9 mouse cellular contexts compared by ENCODE assay signal in the genomic region with DNA sequence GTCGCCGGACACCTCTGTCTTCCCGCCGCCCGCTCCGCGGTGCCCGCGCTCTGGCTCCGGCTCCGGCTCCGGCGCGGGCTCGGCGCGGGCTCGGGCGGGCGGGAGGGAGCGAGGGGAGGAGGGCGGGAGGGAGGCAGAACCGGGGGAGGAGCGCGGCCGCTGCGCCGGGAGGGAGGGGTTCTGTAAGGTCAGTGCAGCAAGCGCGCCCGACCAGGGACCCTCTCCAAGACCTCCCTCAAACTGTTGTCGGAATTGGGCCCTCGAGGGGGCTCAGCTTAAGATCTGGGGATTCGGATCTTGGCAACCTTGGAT. TPM values are rescaled to one million over a fixed set of nuclear protein-coding genes. Genes with fewer than 3 reads are reported as not detected.
DNase-seq lines count a peak whose midpoint lies in the region; ATAC-seq and TF ChIP-seq lines count a peak whose summit lies in the region.
"Had no signal": no experiment of that assay in that cellular context is flagged by ENCODE, and none has a peak within 500 bp of the region (broad histone marks: within the 10 kb centered on the region; RNA-seq: fewer than 3 reads in every experiment).

A gene (minus strand): TSS at position 64 of the 312 bp plus-strand sequence.

- under 1% methylated on average over 26 of the region's 34 CpGs for WGBS in lung, embryonic 14.5 days
- WGBS in embryonic facial prominence, embryonic 10.5 days = under 1% methylated on average over 34 of the region's 34 CpGs
- 0% methylated on average over 26 of the region's 34 CpGs for WGBS in hindbrain, postnatal 0 days
- WGBS in neural tube, embryonic 13.5 days = 0% methylated on average over 33 of the region's 34 CpGs

- H3K4me2 ChIP-seq in lung, embryonic 14.5 days = peak within 1 kb of the TSS; percentile 76
- H3K4me2 ChIP-seq in hindbrain, postnatal 0 days (ENCODE audit: low read depth, low read length) = peak within 1 kb of the TSS; percentile 66
- H3K4me2 ChIP-seq in neural tube, embryonic 13.5 days = peak within 1 kb of the TSS; percentile 65

- H3K9me3 ChIP-seq in lung, embryonic 14.5 days (ENCODE audit: low read depth, low read length) = no peaks in the 10 kb centered on the region
- H3K9me3 ChIP-seq in embryonic facial prominence, embryonic 10.5 days = no peaks in the 10 kb centered on the region
- no peaks in the 10 kb centered on the region for H3K9me3 ChIP-seq in hindbrain, postnatal 0 days (ENCODE audit: low read length)
- no peaks in the 10 kb centered on the region for H3K9me3 ChIP-seq in neural tube, embryonic 13.5 days

- H3K4me1 ChIP-seq in lung, embryonic 14.5 days (ENCODE audit: insufficient read depth) = no peaks in the 10 kb centered on the region
- H3K4me1 ChIP-seq in embryonic facial prominence, embryonic 10.5 days = peaks cover 59% of the 10 kb centered on the region
- H3K4me1 ChIP-seq in hindbrain, postnatal 0 days (ENCODE audit: insufficient read depth, low read length) = peaks cover 11% of the 10 kb centered on the region; the same call in 1 of the 2 replicates
- peaks cover 37% of the 10 kb centered on the region for H3K4me1 ChIP-seq in neural tube, embryonic 13.5 days (replicated peaks)

- peak within 1 kb of the TSS; percentile 13 for H3K9ac ChIP-seq in lung, embryonic 14.5 days
- H3K9ac ChIP-seq in hindbrain, postnatal 0 days (replicated peaks; ENCODE audit: low read length) = peak within 1 kb of the TSS; percentile 47
- H3K9ac ChIP-seq in neural tube, embryonic 13.5 days = peak within 1 kb of the TSS; percentile 66

- TF ChIP-seq CTCF in lung, embryonic 14.5 days (IDR thresholded peaks at IDR 0.05; ENCODE audit: low read depth) = no peak
- TF ChIP-seq CTCF in hindbrain, postnatal 0 days (IDR thresholded peaks at IDR 0.05; ENCODE audit: low read depth) = no peak

- ATAC-seq in lung, embryonic 14.5 days (ENCODE audit: insufficient read depth) = peak; percentile 13; the same call in 1 of the 2 replicates
- no peak; the same call in 1 of the 2 replicates for ATAC-seq in hindbrain, postnatal 0 days
- no peak for ATAC-seq in neural tube, embryonic 13.5 days (ENCODE audit: low read depth)

- H3K4me3 ChIP-seq in lung, embryonic 14.5 days (ENCODE audit: low read depth, low read length) = peak within 1 kb of the TSS; percentile 44
- H3K4me3 ChIP-seq in embryonic facial prominence, embryonic 10.5 days = peak within 1 kb of the TSS; percentile 61
- H3K4me3 ChIP-seq in hindbrain, postnatal 0 days (ENCODE audit: low read length) = peak within 1 kb of the TSS; percentile 47
- H3K4me3 ChIP-seq in neural tube, embryonic 13.5 days = peak within 1 kb of the TSS; percentile 42
- H3K4me3 ChIP-seq: erythroblast, embryonic 14.5 days had no signal

- H3K27me3 ChIP-seq in lung, embryonic 14.5 days (ENCODE audit: insufficient read depth, low read length) = peaks cover 96% of the 10 kb centered on the region
- peaks cover 98% of the 10 kb centered on the region for H3K27me3 ChIP-seq in embryonic facial prominence, embryonic 10.5 days (replicated peaks; ENCODE audit: low read depth, poor library complexity, severe bottlenecking)
- H3K27me3 ChIP-seq in hindbrain, postnatal 0 days (ENCODE audit: insufficient read depth, low read length) = peaks cover 30% of the 10 kb centered on the region
- peaks cover 93% of the 10 kb centered on the region for H3K27me3 ChIP-seq in neural tube, embryonic 13.5 days

- peak; percentile 33 for DNase-seq in lung, embryonic 14.5 days
- DNase-seq in lung, postnatal 25 days (ENCODE audit: low spot score) = no peak
- DNase-seq in embryonic facial prominence, embryonic 10.5 days (ENCODE audit: low spot score) = peak; percentile 65
- DNase-seq in hindbrain, postnatal 0 days (ENCODE audit: low spot score) = no peak
- DNase-seq in spleen, postnatal 14 days (ENCODE audit: low spot score in 2 of 2) = no peak
- DNase-seq in gastrocnemius, postnatal 25 days = no peak
- no peak for DNase-seq in left cerebral cortex, postnatal 10 days (ENCODE audit: extremely low spot score in 1 of 2, low spot score in 2 of 2)

- no peaks in the 10 kb centered on the region for H3K36me3 ChIP-seq in lung, embryonic 14.5 days (ENCODE audit: insufficient read depth)
- H3K36me3 ChIP-seq in embryonic facial prominence, embryonic 10.5 days (replicated peaks) = no peaks in the 10 kb centered on the region
- no peaks in the 10 kb centered on the region for H3K36me3 ChIP-seq in hindbrain, postnatal 0 days (ENCODE audit: insufficient read depth, low read length)
- H3K36me3 ChIP-seq in neural tube, embryonic 13.5 days = no peaks in the 10 kb centered on the region

- intact Hi-C loops in left cerebral cortex, postnatal 10 days (cut with DNase I) = no loop called here

- H3K27ac ChIP-seq in lung, embryonic 14.5 days (ENCODE audit: low read depth) = no peak within 1 kb of the TSS
- peak within 1 kb of the TSS; percentile 55; the same call in 1 of the 2 replicates for H3K27ac ChIP-seq in embryonic facial prominence, embryonic 10.5 days (replicated peaks)
- no peak within 1 kb of the TSS for H3K27ac ChIP-seq in hindbrain, postnatal 0 days
- H3K27ac ChIP-seq in neural tube, embryonic 13.5 days (replicated peaks) = no peak within 1 kb of the TSS

RNA-seq across cellular contexts. Expression of the gene that starts here (rescaled TPM):
- 0.20 and 0.45 TPM in 2 replicates for polyA plus RNA-seq in lung, embryonic 14.5 days (2014; fragmentation: Nextera tagmentation; extraction: Ambion mirVana)
- polyA plus RNA-seq in embryonic facial prominence, embryonic 10.5 days (2016; fragmentation: Nextera tagmentation; extraction: Ambion mirVana) = 0.35 and 0.38 TPM in 2 replicates
- 34.7 and 36.0 TPM in 2 replicates for total RNA-seq in hindbrain, postnatal 0 days (2014; rRNA removed)
- polyA plus RNA-seq in hindbrain, postnatal 0 days (2015; fragmentation: Nextera tagmentation; extraction: Ambion mirVana) = 7.5 and 9.2 TPM in 2 replicates
- polyA plus RNA-seq in neural tube, embryonic 13.5 days (2015; fragmentation: Nextera tagmentation; extraction: Ambion mirVana) = 0.72 and 0.82 TPM in 2 replicates
- total RNA-seq in gastrocnemius, postnatal 25 days (2021) = not detected
- 1 to 10 TPM; 3.1 to 3.5 TPM for total RNA-seq in left cerebral cortex, postnatal 10 days (2021)

Comparison
In these comparisons a context has a peak if more than half of its experiments do, and no peak if none do; other contexts are left out.
1. Peak in DNase-seq, ATAC-seq, H3K4me3 ChIP-seq, H3K9ac ChIP-seq and H3K4me2 ChIP-seq in lung, embryonic 14.5 days; RNA of the gene not detected or under 1 TPM.
2. Peak in DNase-seq, H3K4me3 ChIP-seq and H3K27ac ChIP-seq in embryonic facial prominence, embryonic 10.5 days; RNA of the gene not detected or under 1 TPM.
3. H3K9ac ChIP-seq: peak in every context shown above with its lines; median percentile 66 in neural tube, embryonic 13.5 days; 47 in hindbrain, postnatal 0 days; 13 in lung, embryonic 14.5 days.